Comparison of ENCODE assay signal across 25 mouse cellular contexts in genomic region chr10:52358467-52358866, GRCm38 (mm10). TPM values are rescaled to one million over a fixed set of nuclear protein-coding genes. Genes with fewer than 3 reads are reported as not detected.
"Had no signal": no experiment of that assay in that cellular context is flagged by ENCODE, and none has a peak within 500 bp of the region (broad histone marks: within the 10 kb centered on the region; RNA-seq: fewer than 3 reads in every experiment).

Gene Gm26741, plus strand, starts transcription at chr10:52358767.

- H3K4me3 ChIP-seq: neural tube, embryonic 13.5 days; neural tube, embryonic 15.5 days; stomach, embryonic 15.5 days had no signal

- H3K36me3 ChIP-seq: stomach, embryonic 15.5 days had no signal

- DNase-seq: retina, postnatal 1 day; right cerebral cortex, adult 18-20 months; right cerebral cortex, postnatal 14 days; right cerebral cortex, postnatal 25 days; right cerebral cortex, postnatal 4 days; spleen, adult 18-20 months; thymus, adult 18-20 months; thymus, adult 2 months; thymus, postnatal 14 days; thymus, postnatal 25 days; thymus, postnatal 36 days; thymus, postnatal 4 days had no signal

- H3K9me3 ChIP-seq: neural tube, embryonic 13.5 days; neural tube, embryonic 15.5 days; stomach, embryonic 15.5 days had no signal

- H3K27me3 ChIP-seq: neural tube, embryonic 13.5 days; neural tube, embryonic 15.5 days; stomach, embryonic 15.5 days had no signal

- H3K9ac ChIP-seq: neural tube, embryonic 13.5 days; neural tube, embryonic 15.5 days; stomach, embryonic 15.5 days had no signal

- H3K4me1 ChIP-seq: neural tube, embryonic 13.5 days; neural tube, embryonic 15.5 days; stomach, embryonic 15.5 days had no signal

- H3K27ac ChIP-seq: neural tube, embryonic 13.5 days; neural tube, embryonic 15.5 days; stomach, embryonic 15.5 days; stomach, postnatal 0 days had no signal

- H3K4me2 ChIP-seq: neural tube, embryonic 13.5 days; neural tube, embryonic 15.5 days; stomach, embryonic 15.5 days had no signal

RNA-seq across cellular contexts. Expression of gene Gm26741, which starts in this region (rescaled TPM):
- total RNA-seq: neutrophil, adult 5-6 weeks had no signal
- polyA plus RNA-seq: neural tube, embryonic 13.5 days; neural tube, embryonic 14.5 days; neural tube, embryonic 15.5 days; small intestine, adult 2 months; spleen, adult 2 months; stomach, embryonic 14.5 days; stomach, embryonic 15.5 days; stomach, embryonic 16.5 days; stomach, postnatal 0 days; testis, adult 2 months; thymus, adult 2 months; thymus, postnatal 0 days; urinary bladder, adult 2 months had no signal
